ENCODE assay signal across 17 mouse cellular contexts in genomic region chr4:4695413-4695812, GRCm38 (mm10).
"Had no signal": no experiment of that assay in that cellular context is flagged by ENCODE, and none has a peak within 500 bp of the region (broad histone marks: within the 10 kb centered on the region; RNA-seq: fewer than 3 reads in every experiment).

No protein-coding gene starts in this region.

- DNase-seq: lung, adult 18-20 months; lung, embryonic 14.5 days; lung, postnatal 10 days; lung, postnatal 4 days; retina, postnatal 1 day; right cerebral cortex, adult 18-20 months; right cerebral cortex, postnatal 25 days; right cerebral cortex, postnatal 4 days; spleen, adult 18-20 months; thymus, adult 18-20 months; thymus, postnatal 14 days; thymus, postnatal 36 days had no signal

- H3K4me2 ChIP-seq: lung, embryonic 14.5 days; midbrain, embryonic 12.5 days; neural tube, embryonic 12.5 days had no signal

- H3K9me3 ChIP-seq: midbrain, embryonic 12.5 days; neural tube, embryonic 12.5 days had no signal

- H3K4me3 ChIP-seq: midbrain, embryonic 12.5 days; myocyte; neural tube, embryonic 12.5 days had no signal

- ATAC-seq: midbrain, embryonic 16.5 days had no signal

- H3K4me1 ChIP-seq: midbrain, embryonic 12.5 days; neural tube, embryonic 12.5 days had no signal

- H3K27me3 ChIP-seq: midbrain, embryonic 12.5 days; neural tube, embryonic 12.5 days had no signal

- H3K27ac ChIP-seq: liver, embryonic 14.5 days; midbrain, embryonic 12.5 days; neural tube, embryonic 12.5 days had no signal

- H3K9ac ChIP-seq: liver, embryonic 14.5 days; lung, embryonic 14.5 days; midbrain, embryonic 12.5 days; neural tube, embryonic 12.5 days had no signal

- H3K36me3 ChIP-seq: midbrain, embryonic 12.5 days; neural tube, embryonic 12.5 days had no signal
